Mouse (Mus musculus) MEL (cell line): ENCODE data around the gene Nlrc4.

ENCODE experiments used
- BHLHE40 ChIP-seq: IDR thresholded peaks from 2 replicates; pipeline ENCODE4 v1.6.1; 2012; ENCODE audit warnings: low read depth, mild to moderate bottlenecking, inconsistent platforms, low read length, improper control_type of control experiment, borderline replicate concordance
- CHD2 ChIP-seq: IDR thresholded peaks from 2 replicates; pipeline ENCODE4 v1.6.1; 2011; ENCODE audit warnings: low read length, improper control_type of control experiment
- CTCF ChIP-seq, 3 experiments: IDR thresholded peaks in 2 of 3; conservative IDR thresholded peaks in 1 of 3; 2 replicates each; pipeline ENCODE4 v1.5.1; 2011 to 2012; ENCODE audit warnings: low read length in 3 of 3, low read depth in 2 of 3, mild to moderate bottlenecking in 2 of 3, improper control_type of control experiment in 1 of 3, inconsistent platforms in 1 of 3, mixed read lengths in 1 of 3, moderate library complexity in 1 of 3; ENCODE audit not compliant: control insufficient read depth in 1 of 3, insufficient read depth in 1 of 3, poor library complexity in 1 of 3, severe bottlenecking in 1 of 3
- ELF1 ChIP-seq: IDR thresholded peaks from 2 replicates; pipeline ENCODE4 v1.6.1; 2014; ENCODE audit warnings: low read depth, mild to moderate bottlenecking, inconsistent platforms, low read length, improper control_type of control experiment, moderate library complexity
- GABPA ChIP-seq: IDR thresholded peaks from 2 replicates; pipeline ENCODE4 v1.6.1; 2012; ENCODE audit warnings: low read depth, mild to moderate bottlenecking, inconsistent platforms, low read length, improper control_type of control experiment, moderate library complexity
- GATA1 ChIP-seq: IDR thresholded peaks from 2 replicates; pipeline ENCODE4 v1.6.1; 2011; ENCODE audit warnings: low read depth, low read length, improper control_type of control experiment
- HCFC1 ChIP-seq: IDR thresholded peaks from 2 replicates; pipeline ENCODE4 v1.6.1; 2012; ENCODE audit warnings: low read depth, mild to moderate bottlenecking, inconsistent platforms, low read length, improper control_type of control experiment, moderate library complexity
- MAFK ChIP-seq: IDR thresholded peaks from 2 replicates; pipeline ENCODE4 v1.6.1; 2011; ENCODE audit warnings: low read depth, mild to moderate bottlenecking, low read length, improper control_type of control experiment, borderline replicate concordance
- MAX ChIP-seq: IDR thresholded peaks from 2 replicates; pipeline ENCODE4 v1.6.1; 2011; ENCODE audit warnings: low read length, improper control_type of control experiment
- MXI1 ChIP-seq: IDR thresholded peaks from 2 replicates; pipeline ENCODE4 v1.6.1; 2011; ENCODE audit warnings: mild to moderate bottlenecking, low read depth, low read length, improper control_type of control experiment
- MYC ChIP-seq: IDR thresholded peaks from 2 replicates; pipeline ENCODE4 v1.6.1; 2011; ENCODE audit warnings: low read depth, mild to moderate bottlenecking, low read length, improper control_type of control experiment, moderate library complexity
- POLR2A ChIP-seq, 2 experiments: IDR thresholded peaks; 2 replicates each; pipeline ENCODE4 v1.6.1; 2011 to 2012; ENCODE audit warnings: low read length in 2 of 2, mild to moderate bottlenecking in 2 of 2, control low read depth in 1 of 2, improper control_type of control experiment in 1 of 2, low read depth in 1 of 2, moderate library complexity in 1 of 2; ENCODE audit not compliant: control insufficient read depth in 1 of 2, insufficient read depth in 1 of 2, poor library complexity in 1 of 2
- SMC3 ChIP-seq: IDR thresholded peaks from 2 replicates; pipeline ENCODE4 v1.6.1; 2011; ENCODE audit warnings: low read depth, low read length, improper control_type of control experiment
- ZKSCAN1 ChIP-seq: IDR thresholded peaks from 2 replicates; pipeline ENCODE4 v1.6.1; 2012; ENCODE audit warnings: low read depth, mild to moderate bottlenecking, inconsistent platforms, low read length, improper control_type of control experiment, moderate library complexity

DNA sequence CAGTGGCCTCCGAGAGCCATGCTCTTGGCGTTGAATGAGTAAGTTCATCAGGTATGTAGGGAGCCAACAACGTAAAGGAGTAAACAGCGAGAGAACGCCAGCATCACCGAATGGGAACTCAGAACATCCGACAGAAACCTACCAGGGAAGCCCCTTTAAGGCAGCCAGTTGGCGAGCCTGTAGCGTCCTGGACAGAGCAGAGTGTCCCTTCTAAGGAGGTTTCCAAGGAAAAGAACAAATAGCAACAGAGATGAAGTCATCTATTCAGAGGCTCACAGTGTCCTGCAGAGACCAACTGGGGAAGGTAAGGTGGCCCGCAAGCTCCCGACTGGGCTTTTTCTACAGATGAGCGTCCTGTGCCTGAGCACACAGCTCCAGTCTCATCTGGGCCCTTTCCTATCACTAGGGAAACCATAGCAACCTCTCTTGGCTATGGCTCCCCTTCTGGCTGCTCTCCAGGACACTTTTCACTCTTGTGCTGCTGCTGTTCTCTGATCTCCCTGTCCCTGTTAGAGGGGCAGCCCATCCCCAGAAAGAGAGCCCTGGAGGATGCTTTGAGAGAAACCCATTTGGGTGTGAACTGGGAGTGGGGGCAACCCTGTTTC is 34.4 kb downstream of the Nlrc4 start:
- TF ChIP-seq MYC (no peak), SMC3 (no peak), GABPA (no peak), CHD2 (no peak), CTCF (IDR thresholded peaks at IDR 0.05 in 2 of 3, conservative IDR thresholded peaks at IDR 0.05 in 1 of 3; ENCODE audit: control insufficient read depth in 1 of 3, insufficient read depth in 1 of 3, low read depth in 2 of 3, low read length in 3 of 3, poor library complexity in 1 of 3, severe bottlenecking in 1 of 3) (no peak), BHLHE40 (no peak), GATA1 (no peak), MAX (no peak), HCFC1 (no peak), MXI1 (no peak), POLR2A (IDR thresholded peaks at IDR 0.05; ENCODE audit: control insufficient read depth in 1 of 2, insufficient read depth in 1 of 2, low read depth in 1 of 2, low read length in 2 of 2, poor library complexity in 1 of 2) (no peak), MAFK (no peak), ELF1 (no peak), ZKSCAN1 (no peak)
